Mouse (Mus musculus) frontal cortex, postnatal 14 days (tissue): Measurements from ENCODE around the gene Dclk1.

ENCODE experiments used
- DNase-seq, 2 experiments: peaks; one replicate each; pipeline ENCODE4 v3.0.0; 2022; ENCODE audit warnings: low spot score in 2 of 2

Gene Dclk1

DNA sequence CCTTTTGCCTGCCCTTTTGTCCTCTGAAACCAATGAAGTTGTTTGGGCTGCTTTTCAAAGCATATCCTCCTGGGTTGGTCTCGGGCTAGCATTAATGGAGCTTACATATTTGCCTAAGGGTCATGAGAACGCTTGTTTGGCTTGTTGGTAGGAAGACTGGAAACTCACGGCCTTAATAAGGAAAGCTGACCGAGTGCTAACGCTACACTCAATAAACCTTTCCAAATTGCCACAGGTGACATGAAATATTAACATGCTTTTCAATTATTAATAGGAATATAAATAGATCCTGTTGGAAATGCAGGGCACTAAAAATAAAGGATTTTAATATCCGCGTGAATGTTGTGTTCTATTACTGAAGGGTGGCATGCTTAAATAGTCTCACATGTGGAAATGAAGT lies 257.1 kb downstream of the Dclk1 start:
- DNase-seq = no peak

- no peak for DNase-seq
Measured at GRCm38 (mm10) chr3:55510198-55510597, 268.0 kb downstream of the Dclk1 start.

GRCm38 (mm10) chr3:55511658-55512057 lies 269.5 kb downstream of the Dclk1 start:
- no peak for DNase-seq

GRCm38 (mm10) chr3:55515966-55516365 lies 273.8 kb downstream of the Dclk1 start:
- no peak for DNase-seq

DNA sequence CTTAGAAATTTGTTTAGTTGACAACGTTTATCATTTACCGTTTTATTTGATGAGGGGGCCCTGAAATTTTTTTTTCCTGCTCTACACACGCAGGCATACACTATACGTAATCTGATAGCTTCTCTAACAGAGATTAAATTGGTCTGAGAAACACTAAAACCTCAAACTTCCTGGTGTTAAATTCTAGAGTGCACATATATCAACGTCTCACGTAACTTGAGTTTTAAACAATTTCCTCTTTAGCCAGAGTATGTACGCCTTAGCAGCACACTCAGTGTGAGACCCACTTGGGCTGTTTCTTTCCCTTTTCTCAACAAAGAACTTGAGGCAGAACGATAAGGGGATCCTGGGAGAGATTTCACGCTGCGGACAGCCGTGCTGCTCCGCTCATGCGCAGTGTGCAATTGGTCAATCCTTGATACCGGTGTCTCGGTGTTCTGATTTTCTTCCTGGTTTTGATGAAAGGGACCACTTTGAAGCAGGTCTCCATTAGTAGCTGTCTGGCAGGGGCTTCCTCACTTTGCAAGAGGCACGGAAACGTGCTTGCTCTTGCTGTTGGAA lies 275.4 kb downstream of the Dclk1 start:
- no peak for DNase-seq

- peak in 1 of 2 experiments; percentile 71 for DNase-seq
Measured at GRCm38 (mm10) chr3:55520240-55521180, 278.3 kb downstream of the Dclk1 start.

- no peak for DNase-seq
Measured at GRCm38 (mm10) chr3:55521776-55522175, 279.6 kb downstream of the Dclk1 start.

GRCm38 (mm10) chr3:55523224-55523623 lies 281.1 kb downstream of the Dclk1 start:
- DNase-seq = no peak

- DNase-seq = no peak
Measured at GRCm38 (mm10) chr3:55523735-55524477, 281.7 kb downstream of the Dclk1 start.

- DNase-seq = no peak
Measured at GRCm38 (mm10) chr3:55524491-55525195, 282.5 kb downstream of the Dclk1 start.

DNA sequence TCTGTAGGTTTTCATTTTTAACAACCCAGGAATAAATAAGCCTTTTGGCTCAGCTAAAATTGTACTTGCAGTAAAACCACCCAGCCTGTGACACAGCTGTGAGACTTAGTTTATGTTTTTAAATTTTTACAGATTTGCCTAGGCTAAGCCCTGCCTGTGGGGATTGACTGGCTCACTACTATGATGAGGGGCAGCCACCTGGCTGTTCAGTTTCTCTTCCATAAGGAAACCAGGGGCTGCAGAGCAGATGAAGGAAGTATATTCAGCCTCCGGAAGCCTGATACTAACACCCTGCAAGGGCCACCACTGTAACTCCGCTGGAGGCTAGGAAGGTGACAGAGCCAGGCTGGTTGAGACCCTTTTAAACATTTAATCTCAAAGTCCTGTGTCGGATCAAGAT lies 284.3 kb downstream of the Dclk1 start:
- no peak for DNase-seq

DNA sequence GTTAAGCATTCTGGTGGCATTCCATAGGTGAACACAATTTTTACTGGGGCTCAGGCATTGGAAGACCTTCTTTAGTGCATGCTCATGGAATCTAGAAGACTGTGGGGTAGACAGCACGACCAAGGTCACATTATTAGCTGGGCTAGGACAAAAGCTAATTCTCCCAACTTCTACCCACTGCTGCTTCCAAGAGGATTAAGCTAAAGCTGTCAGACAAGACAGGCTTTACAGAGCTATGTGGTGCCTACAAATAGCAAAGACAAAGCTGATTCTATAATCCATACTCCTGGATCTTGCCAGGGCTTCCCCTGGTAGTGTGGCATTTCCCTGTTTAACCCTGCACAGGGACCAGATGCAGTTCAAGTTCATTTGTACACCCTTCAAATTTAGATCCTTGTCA lies 285.4 kb downstream of the Dclk1 start:
- DNase-seq = no peak

GRCm38 (mm10) chr3:55528012-55528411 lies 285.8 kb downstream of the Dclk1 start:
- DNase-seq = no peak

DNA sequence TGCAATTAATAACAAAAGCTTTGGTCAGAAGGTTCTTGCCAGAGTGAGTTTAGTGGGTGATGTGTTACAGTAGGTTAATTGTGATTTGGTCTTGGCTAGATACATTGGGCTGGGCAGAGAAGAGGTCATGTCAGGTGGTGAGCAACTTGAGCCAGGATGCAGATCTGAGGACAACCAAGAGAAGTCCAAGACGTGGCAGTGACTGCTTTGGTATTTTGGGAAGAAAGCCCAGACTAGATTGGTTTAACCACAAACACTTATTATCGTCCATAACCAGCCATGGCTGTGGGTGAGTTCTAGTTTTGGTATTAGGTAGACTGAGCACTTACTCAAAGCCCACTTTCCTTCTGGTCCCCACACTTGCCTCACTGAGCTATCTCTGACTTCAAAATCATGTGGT lies 287.2 kb downstream of the Dclk1 start:
- no peak for DNase-seq

DNA sequence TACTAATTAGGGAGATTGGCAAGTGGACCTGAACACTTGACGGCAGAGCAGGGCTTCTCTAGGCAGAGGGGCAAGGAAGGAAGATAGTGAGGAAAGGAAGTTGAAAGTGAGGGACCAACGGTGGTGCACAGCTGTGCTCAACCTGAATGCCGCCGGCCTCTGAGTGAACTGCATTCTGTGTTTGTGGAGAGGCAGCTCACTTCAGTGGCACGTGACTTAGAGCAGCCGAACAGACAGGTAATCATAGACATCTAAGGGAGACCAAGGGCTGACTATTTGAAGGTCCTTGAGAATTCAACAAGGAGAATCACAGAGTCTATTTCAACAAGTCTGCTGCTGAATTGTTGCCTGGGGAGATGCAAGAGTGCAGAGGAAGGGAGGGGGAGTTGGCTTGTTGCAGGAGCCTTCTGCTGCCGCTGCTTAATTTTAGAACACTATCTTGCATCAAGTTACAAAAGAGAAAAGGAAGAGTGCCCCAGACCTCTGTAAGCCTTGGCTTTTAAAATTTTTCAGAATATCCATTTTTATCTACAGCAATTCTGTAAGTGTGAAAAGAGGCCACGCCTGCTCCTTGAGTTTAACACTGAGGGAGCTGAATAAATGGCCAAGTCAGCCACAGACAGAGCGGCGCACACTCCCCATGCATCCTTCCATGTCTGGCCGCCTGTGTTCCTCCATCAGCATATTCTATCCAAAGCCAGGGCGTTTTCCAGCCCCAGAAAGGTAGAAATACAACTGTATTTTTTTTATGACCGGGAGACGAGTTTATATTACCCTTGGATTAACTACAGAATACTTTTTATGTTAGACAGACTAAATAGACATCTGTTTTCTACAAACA lies 289.3 kb downstream of the Dclk1 start:
- DNase-seq = no peak

- DNase-seq = no peak
Measured at GRCm38 (mm10) chr3:55532175-55532973, 290.2 kb downstream of the Dclk1 start.

DNA sequence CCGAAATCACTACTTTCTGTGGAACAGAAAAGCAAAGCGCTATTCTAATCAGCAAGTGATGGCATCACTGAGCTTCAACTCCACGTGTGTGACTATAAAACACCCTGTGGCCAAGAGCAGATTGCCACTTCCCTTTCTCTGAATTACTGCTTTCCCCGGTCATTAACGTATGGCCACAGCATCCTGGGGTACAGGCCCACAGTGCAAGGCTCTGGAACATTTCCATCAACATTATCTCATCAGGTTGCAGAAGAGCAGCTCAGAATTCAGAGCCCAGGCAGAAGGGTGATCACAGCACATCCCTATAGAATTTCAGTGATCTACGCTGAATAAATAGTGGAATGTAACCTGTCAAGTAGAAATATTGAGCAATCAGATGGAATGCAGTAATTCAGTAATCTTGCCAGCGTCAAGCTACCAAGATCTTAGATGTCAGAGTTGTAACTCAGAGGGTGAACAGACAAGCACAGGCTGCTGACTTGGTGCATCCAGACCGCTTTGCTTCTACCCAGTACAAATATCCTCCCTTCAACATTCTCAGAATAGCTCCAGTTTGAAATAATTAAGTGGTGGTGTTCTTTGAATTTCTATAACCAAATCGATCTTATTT lies 293.5 kb downstream of the Dclk1 start:
- no peak for DNase-seq

GRCm38 (mm10) chr3:55536901-55537300 lies 294.7 kb downstream of the Dclk1 start:
- DNase-seq = no peak

DNA sequence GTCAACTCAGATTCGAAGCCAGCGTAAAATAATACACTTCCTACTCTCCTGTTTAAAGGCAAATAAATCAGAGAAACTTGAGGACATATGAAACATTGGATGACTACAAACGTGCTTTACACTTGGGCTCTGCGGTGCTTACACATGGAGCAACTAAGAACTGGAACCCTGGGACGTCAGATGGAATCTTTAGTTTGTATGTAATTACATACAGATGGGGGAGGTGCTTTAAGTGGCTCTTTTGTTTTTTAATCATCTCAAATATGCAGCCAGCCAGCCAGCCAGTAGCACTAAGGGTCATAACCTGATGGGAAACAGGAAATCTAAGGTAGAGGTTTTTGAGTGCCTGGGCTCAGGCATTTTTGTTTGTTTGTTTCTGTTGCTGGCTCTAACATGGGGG lies 295.6 kb downstream of the Dclk1 start:
- no peak for DNase-seq

DNA sequence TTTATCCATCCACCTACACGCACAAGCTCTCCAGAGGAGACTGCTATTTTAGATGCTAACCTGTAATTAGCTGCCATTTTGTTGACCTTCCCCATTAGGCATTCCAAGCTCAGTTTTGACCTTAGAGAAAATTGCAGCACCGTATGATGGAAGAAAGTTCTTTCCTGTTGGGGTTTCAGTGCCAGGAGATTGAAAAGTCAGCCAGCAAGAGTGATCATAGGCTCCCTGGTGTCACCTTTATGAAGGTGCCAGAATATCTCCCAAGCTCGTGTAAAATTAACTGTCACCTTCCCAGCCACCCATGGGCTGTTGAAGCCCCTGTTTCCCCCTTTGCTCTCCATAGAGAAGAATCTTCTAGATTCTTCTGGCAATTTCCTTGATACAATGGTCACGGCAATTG lies 297.2 kb downstream of the Dclk1 start:
- no peak for DNase-seq
